Mouse (Mus musculus) bone marrow, adult 2 months (tissue): ENCODE measurements around the gene Os9.

ENCODE experiments used
- CTCF ChIP-seq: fragments of 200-500 bp; IDR thresholded peaks from 2 replicates; pipeline ENCODE4 v1.5.1; 2011; ENCODE audit warnings: low read length, control low read depth; ENCODE audit not compliant: control insufficient read depth, insufficient read depth
- POLR2A ChIP-seq: fragments of 200-500 bp; IDR thresholded peaks from 2 replicates; pipeline ENCODE4 v1.6.1; 2011; ENCODE audit warnings: low read depth, mild to moderate bottlenecking, control low read depth, low read length, borderline replicate concordance; ENCODE audit not compliant: control insufficient read depth

DNA sequence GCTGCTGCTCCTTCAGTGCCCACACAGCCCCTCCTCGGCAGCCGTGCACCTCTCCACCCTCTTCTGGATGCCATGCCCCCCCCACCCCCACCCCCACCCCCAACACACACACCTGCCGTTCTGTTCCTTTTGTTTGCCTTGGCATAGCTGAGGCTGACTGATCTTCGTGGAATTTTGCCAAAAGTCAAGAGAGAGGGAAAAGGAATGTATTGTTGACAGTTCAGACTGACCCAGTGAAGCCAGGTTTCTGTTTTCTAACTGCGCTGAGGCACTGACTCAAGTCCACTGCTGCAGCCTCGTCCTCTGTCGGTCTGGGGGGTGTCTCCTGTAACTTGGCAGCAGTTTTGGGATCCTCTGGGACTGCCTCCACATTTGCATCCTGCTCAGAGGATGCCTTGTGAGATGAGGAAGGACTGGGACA, 26.5 kb downstream of the Os9 start:
- no peak for TF ChIP-seq CTCF
- no peak for TF ChIP-seq POLR2A
